Mouse (Mus musculus) CH12.LX (cell line): Measurements from ENCODE around the gene Gli3. TPM values are rescaled to one million over a fixed set of nuclear protein-coding genes. Genes with fewer than 3 reads are reported as not detected.

Source experiments
- DNase-seq: peaks from one replicate; pipeline ENCODE4 v3.0.0-alpha.2; 2013; ENCODE audit errors: extremely low read depth
- H3K27ac ChIP-seq: 2 replicates; pipeline ENCODE4 v1.5.1; 2012; ENCODE audit warnings: low read depth, mild to moderate bottlenecking, control low read depth, moderate library complexity; ENCODE audit not compliant: insufficient read depth
- H3K27me3 ChIP-seq: replicated peaks from 2 replicates; pipeline ENCODE3; 2012; ENCODE audit warnings: inconsistent platforms
- H3K36me3 ChIP-seq, 2 experiments: replicated peaks in 1 of 2; 2 replicates each; pipeline versions ENCODE3 to v1.6.1; 2012; ENCODE audit warnings: inconsistent platforms in 1 of 2, low read length in 1 of 2, mild to moderate bottlenecking in 1 of 2, mixed read lengths in 1 of 2, moderate library complexity in 1 of 2; ENCODE audit not compliant: control insufficient read depth in 1 of 2, insufficient read depth in 1 of 2
- H3K4me1 ChIP-seq, 2 experiments: 2 replicates each; pipeline ENCODE4 v1.6.1; 2012; ENCODE audit warnings: inconsistent platforms in 1 of 2, moderate library complexity in 1 of 2; ENCODE audit not compliant: insufficient read depth in 2 of 2, control insufficient read depth in 1 of 2
- H3K4me2 ChIP-seq: 2 replicates; pipeline ENCODE4 v1.6.1; 2012; ENCODE audit warnings: low read depth, mild to moderate bottlenecking, control low read depth; ENCODE audit not compliant: poor library complexity, insufficient read depth, severe bottlenecking
- H3K4me3 ChIP-seq, 3 experiments: fragments of 150-350 bp in 1 of 3; sonication (generic) in 1 of 3; replicated peaks in 1 of 3; 2 replicates each; pipeline versions ENCODE3 to v1.5.1; 2011 to 2012; ENCODE audit warnings: low read depth in 2 of 3, low read length in 2 of 3, mild to moderate bottlenecking in 2 of 3, moderate library complexity in 2 of 3, control low read depth in 1 of 3, improper control_type of control experiment in 1 of 3, inconsistent platforms in 1 of 3, mixed read lengths in 1 of 3; ENCODE audit not compliant: poor library complexity in 1 of 3
- H3K79me2 ChIP-seq: replicated peaks from 2 replicates; pipeline ENCODE4 v1.6.1; 2012; ENCODE audit warnings: mild to moderate bottlenecking, moderate library complexity; ENCODE audit not compliant: control insufficient read depth, poor library complexity, insufficient read depth, severe bottlenecking; ENCODE audit errors: extremely low read depth
- H3K9ac ChIP-seq: 2 replicates; pipeline ENCODE4 v1.6.1; 2012; ENCODE audit warnings: low read depth, mild to moderate bottlenecking, control low read depth, moderate library complexity; ENCODE audit not compliant: insufficient read depth
- H3K9me3 ChIP-seq: replicated peaks from 2 replicates; pipeline ENCODE3; 2012; ENCODE audit warnings: low read length, inconsistent platforms, mixed read lengths
- BHLHE40 ChIP-seq: IDR thresholded peaks from 2 replicates; pipeline ENCODE4 v1.6.1; 2011; ENCODE audit warnings: mild to moderate bottlenecking, low read depth, low read length, improper control_type of control experiment
- CHD1 ChIP-seq: IDR thresholded peaks from 2 replicates; pipeline ENCODE4 v1.6.1; 2012; ENCODE audit warnings: low read depth, low read length, improper control_type of control experiment, inconsistent platforms
- CHD2 ChIP-seq: IDR thresholded peaks from 2 replicates; pipeline ENCODE4 v1.6.1; 2011; ENCODE audit warnings: low read length, improper control_type of control experiment
- CTCF ChIP-seq, 2 experiments: IDR thresholded peaks in 1 of 2; conservative IDR thresholded peaks in 1 of 2; 2 replicates each; pipeline ENCODE4 v1.5.1; 2011 to 2012; ENCODE audit warnings: low read depth in 2 of 2, low read length in 2 of 2, improper control_type of control experiment in 1 of 2, inconsistent platforms in 1 of 2, mild to moderate bottlenecking in 1 of 2, moderate library complexity in 1 of 2
- E2F4 ChIP-seq: IDR thresholded peaks from 2 replicates; pipeline ENCODE4 v1.6.1; 2011; ENCODE audit warnings: low read depth, low read length, improper control_type of control experiment; ENCODE audit not compliant: insufficient replicate concordance
- EP300 ChIP-seq: IDR thresholded peaks from 2 replicates; pipeline ENCODE4 v1.6.1; 2011; ENCODE audit warnings: low read length, improper control_type of control experiment
- ETS1 ChIP-seq: conservative IDR thresholded peaks from 2 replicates; pipeline ENCODE4 v1.6.1; 2012; ENCODE audit warnings: low read depth, mild to moderate bottlenecking, inconsistent platforms, low read length, improper control_type of control experiment, moderate library complexity
- GABPA ChIP-seq: IDR thresholded peaks from 2 replicates; pipeline ENCODE4 v1.6.1; 2012; ENCODE audit warnings: low read depth, low read length, improper control_type of control experiment, inconsistent platforms; ENCODE audit not compliant: insufficient replicate concordance
- IRF4 ChIP-seq: IDR thresholded peaks from 2 replicates; pipeline ENCODE4 v1.6.1; 2014; ENCODE audit warnings: low read depth, mild to moderate bottlenecking, inconsistent platforms, low read length, improper control_type of control experiment
- JUND ChIP-seq: conservative IDR thresholded peaks from 2 replicates; pipeline ENCODE4 v1.6.1; 2011; ENCODE audit warnings: low read depth, low read length, improper control_type of control experiment
- MAX ChIP-seq: IDR thresholded peaks from 2 replicates; pipeline ENCODE4 v1.6.1; 2011; ENCODE audit warnings: low read length, improper control_type of control experiment
- MAZ ChIP-seq: IDR thresholded peaks from 2 replicates; pipeline ENCODE4 v1.6.1; 2012; ENCODE audit warnings: low read depth, mild to moderate bottlenecking, inconsistent platforms, low read length, improper control_type of control experiment, moderate library complexity
- MXI1 ChIP-seq: IDR thresholded peaks from 2 replicates; pipeline ENCODE4 v1.6.1; 2011; ENCODE audit warnings: mild to moderate bottlenecking, low read depth, low read length, improper control_type of control experiment
- MYC ChIP-seq: IDR thresholded peaks from 2 replicates; pipeline ENCODE4 v1.6.1; 2011; ENCODE audit warnings: low read depth, mild to moderate bottlenecking, improper control_type of control experiment, low read length
- RAD21 ChIP-seq: IDR thresholded peaks from 2 replicates; pipeline ENCODE4 v1.6.1; 2011; ENCODE audit warnings: low read depth, mild to moderate bottlenecking, low read length, improper control_type of control experiment, moderate library complexity
- SIN3A ChIP-seq: IDR thresholded peaks from 2 replicates; pipeline ENCODE4 v1.6.1; 2012; ENCODE audit warnings: low read length, improper control_type of control experiment, inconsistent platforms
- TBP ChIP-seq: conservative IDR thresholded peaks from 2 replicates; pipeline ENCODE4 v1.6.1; 2011; ENCODE audit warnings: low read depth, low read length, improper control_type of control experiment
- TCF12 ChIP-seq: IDR thresholded peaks from 2 replicates; pipeline ENCODE4 v1.6.1; 2014; ENCODE audit warnings: low read depth, mild to moderate bottlenecking, inconsistent platforms, low read length, improper control_type of control experiment
- USF1 ChIP-seq: IDR thresholded peaks from 2 replicates; pipeline ENCODE4 v1.6.1; 2014; ENCODE audit warnings: low read depth, mild to moderate bottlenecking, inconsistent platforms, low read length, improper control_type of control experiment
- USF2 ChIP-seq: conservative IDR thresholded peaks from 2 replicates; pipeline ENCODE4 v1.6.1; 2011; ENCODE audit warnings: low read depth, low read length, improper control_type of control experiment
- ZC3H11A ChIP-seq: IDR thresholded peaks from 2 replicates; pipeline ENCODE4 v1.6.1; 2012; ENCODE audit warnings: low read depth, mild to moderate bottlenecking, inconsistent platforms, low read length, improper control_type of control experiment
- ZNF384 ChIP-seq: IDR thresholded peaks from 2 replicates; pipeline ENCODE4 v1.6.1; 2012; ENCODE audit warnings: low read depth, low read length, improper control_type of control experiment, inconsistent platforms
- dilution Hi-C: fragments of 300-500 bp; cut with MboI; formaldehyde crosslinking; loops from 2 replicates; pipeline ENCODE4 v1.14.3; 2020; ENCODE audit warnings: low sequenced_read_pairs; ENCODE audit not compliant: extremely low pct_unique_long_range_greater_than_20kb, extremely low pct_ligation_motif_present
- in situ Hi-C: fragments of 300-500 bp; cut with MboI; formaldehyde crosslinking; loops from 3 replicates; pipeline ENCODE4 v1.14.3; 2019; ENCODE audit warnings: low sequenced_read_pairs, low pct_ligation_motif_present, low pct_unique_long_range_greater_than_20kb, mixed read lengths
- polyA plus RNA-seq: library from polyadenylated mRNA; unstranded; fragments of >175 nt; gene quantifications from 2 replicates; pipeline ENCODE4 v1.2.1, GENCODE M21; 2012; ENCODE audit warnings: low read depth; ENCODE audit not compliant: insufficient read length
- total RNA-seq, 2 experiments: library from RNA; depleted of rRNA; stranded (reverse); fragments of 300-350 nt in 1 of 2; fragments of >200 nt in 1 of 2; gene quantifications; 2 replicates each; pipeline ENCODE4 v1.2.3; 2012 to 2014

Gli3 gene
- total and polyA plus RNA-seq, 3 experiments = not detected

- TF ChIP-seq IRF4 = no peak
- TF ChIP-seq, all 38 proteins: peak for 0
These were observed 98.4 kb downstream of the Gli3 start (continued) for GRCm38 (mm10) chr13:15561441-15561840.

GRCm38 (mm10) chr13:15570908-15571568 is 108.0 kb downstream of the Gli3 start:
- no peak for DNase-seq
- dilution Hi-C loops = no loop called here
- in situ Hi-C loops = no loop called here
- Histone ChIP-seq H3K36me3 (no peaks in the 10 kb centered on the region), H3K27ac (no peak overlapping the region), H3K4me2 (no peak overlapping the region), H3K9ac (no peak overlapping the region), H3K4me3 (no peak overlapping the region), H3K27me3 (no peaks in the 10 kb centered on the region), H3K9me3 (no peaks in the 10 kb centered on the region), H3K4me1 (peaks cover 0 to 2% of the 10 kb centered on the region in 2 experiments; a peak in 1 of 4 replicates), H3K79me2 (no peaks in the 10 kb centered on the region)
- no peak for TF ChIP-seq ZC3H11A
- no peak for TF ChIP-seq MXI1
- TF ChIP-seq ETS1 = no peak
- TF ChIP-seq CHD1 = no peak
- TF ChIP-seq JUND = no peak
- TF ChIP-seq MYC = no peak
- TF ChIP-seq TCF12 = no peak
- no peak for TF ChIP-seq CHD2
- TF ChIP-seq E2F4 = no peak
- TF ChIP-seq ZNF384 = no peak
- TF ChIP-seq GABPA = no peak
- no peak for TF ChIP-seq SIN3A
- no peak for TF ChIP-seq TBP
- no peak for TF ChIP-seq USF2

- Histone ChIP-seq H3K9ac (no peak overlapping the region), H3K9me3 (no peaks in the 10 kb centered on the region), H3K4me1 (peaks cover 0 to 2% of the 10 kb centered on the region in 2 experiments; a peak in 1 of 4 replicates), H3K36me3 (no peaks in the 10 kb centered on the region), H3K4me3 (no peak overlapping the region), H3K4me2 (no peak overlapping the region), H3K27me3 (no peaks in the 10 kb centered on the region), H3K79me2 (no peaks in the 10 kb centered on the region), H3K27ac (no peak overlapping the region)
- DNase-seq = no peak
- dilution Hi-C loops (no loop called here), in situ Hi-C loops (no loop called here)
- no peak for TF ChIP-seq ZC3H11A
- TF ChIP-seq USF1 = no peak
- no peak for TF ChIP-seq BHLHE40
- no peak for TF ChIP-seq MAX
- no peak for TF ChIP-seq JUND
- TF ChIP-seq RAD21 = no peak
- TF ChIP-seq EP300 = no peak
- TF ChIP-seq MAZ = no peak
- TF ChIP-seq CTCF (conservative IDR thresholded peaks at IDR 0.05 in 1 of 2, IDR thresholded peaks at IDR 0.05 in 1 of 2; ENCODE audit: low read depth in 2 of 2, low read length in 2 of 2) = no peak
- TF ChIP-seq GABPA = no peak
These were observed 114.3 kb downstream of the Gli3 start for GRCm38 (mm10) chr13:15577133-15577917.
